Mouse (Mus musculus) embryonic facial prominence, embryonic 14.5 days (tissue): Measurements from ENCODE around the gene Scn5a. TPM values are rescaled to one million over a fixed set of nuclear protein-coding genes. Genes with fewer than 3 reads are reported as not detected.

Source experiments
- ATAC-seq: fragments of 200-750 bp; cut with Nextera tagmentation; 2 replicates; pipeline ENCODE4 v1.8.0; 2017; ENCODE audit warnings: low read depth, moderate number of reproducible peaks, moderate TSS enrichment
- DNase-seq: peaks from one replicate; pipeline ENCODE4 v3.0.0-alpha.2; 2015; ENCODE audit warnings: low spot score
- H3K27ac ChIP-seq: fragments of 300-500 bp; sonication (generic); replicated peaks from 2 replicates; pipeline ENCODE4 v1.5.1; 2014; ENCODE audit warnings: low read depth, mild to moderate bottlenecking, low read length, moderate library complexity
- H3K27me3 ChIP-seq: fragments of 300-500 bp; sonication (generic); replicated peaks from 2 replicates; pipeline ENCODE4 v1.6.1; 2014; ENCODE audit warnings: low read length; ENCODE audit not compliant: control insufficient read depth, insufficient read depth
- H3K36me3 ChIP-seq: fragments of 300-500 bp; sonication (generic); 2 replicates; pipeline ENCODE4 v1.6.1; 2014; ENCODE audit warnings: low read length, mixed read lengths; ENCODE audit not compliant: control insufficient read depth, insufficient read depth
- H3K4me1 ChIP-seq: fragments of 300-500 bp; sonication (generic); 2 replicates; pipeline ENCODE4 v1.6.1; 2014; ENCODE audit warnings: antibody characterized with exemption, low read length; ENCODE audit not compliant: control insufficient read depth, insufficient read depth
- H3K4me2 ChIP-seq: fragments of 300-500 bp; sonication (generic); 2 replicates; pipeline ENCODE4 v1.6.1; 2014; ENCODE audit warnings: low read depth, mild to moderate bottlenecking, low read length, moderate library complexity, mixed read lengths
- H3K4me3 ChIP-seq: fragments of 300-500 bp; sonication (generic); 2 replicates; pipeline ENCODE4 v1.5.1; 2014; ENCODE audit warnings: low read depth, mild to moderate bottlenecking, low read length
- H3K9ac ChIP-seq: fragments of 300-500 bp; sonication (generic); 2 replicates; pipeline ENCODE4 v1.6.1; 2014; ENCODE audit warnings: low read depth, mild to moderate bottlenecking, low read length, moderate library complexity, mixed read lengths
- H3K9me3 ChIP-seq: fragments of 300-500 bp; sonication (generic); 2 replicates; pipeline ENCODE4 v1.6.1; 2016; ENCODE audit warnings: low read length; ENCODE audit not compliant: control insufficient read depth
- WGBS: fragments of 180-500 bp; shearing (Covaris S2); extraction: QIAGEN DNeasy Blood & Tissue Kit; methylation state at CpG from one replicate; pipeline ENCODE4 v1.1.7; 2014; 5-methylcytosine and 5-hydroxymethylcytosine counted together
- polyA plus RNA-seq: library from polyadenylated mRNA; unstranded; fragments of >200 nt; fragmentation: Nextera tagmentation; extraction: Ambion mirVana; gene quantifications from 2 replicates; pipeline ENCODE4 v1.2.1, GENCODE M21; 2014

Scn5a gene
- polyA plus RNA-seq, 1 experiment from 2014 or later = 0.67 TPM

GRCm38 (mm10) chr9:119589592-119589991 lies 10.8 kb upstream of the Scn5a start:
- ATAC-seq = no peak
- H3K4me2 ChIP-seq = no peak overlapping the region
- no peaks in the 10 kb centered on the region for H3K4me1 ChIP-seq
- H3K27me3 ChIP-seq = no peaks in the 10 kb centered on the region
- H3K36me3 ChIP-seq = no peaks in the 10 kb centered on the region
- H3K27ac ChIP-seq = no peak overlapping the region
- no peak overlapping the region for H3K4me3 ChIP-seq
- WGBS = 86% methylated on average over 8 of the region's 8 CpGs
- H3K9me3 ChIP-seq = no peaks in the 10 kb centered on the region
- DNase-seq = no peak
- H3K9ac ChIP-seq = no peak overlapping the region

- 28% methylated on average over 26 of the region's 26 CpGs for WGBS
- no peak for ATAC-seq
- no peak for DNase-seq
- Histone ChIP-seq H3K9me3 (no peaks in the 10 kb centered on the region), H3K9ac (no peak overlapping the region), H3K27me3 (no peaks in the 10 kb centered on the region), H3K27ac (no peak overlapping the region), H3K4me3 (no peak overlapping the region), H3K4me1 (no peaks in the 10 kb centered on the region), H3K4me2 (peak overlapping the region; percentile 41), H3K36me3 (no peaks in the 10 kb centered on the region)
Observed at GRCm38 (mm10) chr9:119588763-119589449, 10.1 kb upstream of the Scn5a start.

- Histone ChIP-seq H3K9ac (no peak overlapping the region), H3K4me3 (no peak overlapping the region), H3K9me3 (no peaks in the 10 kb centered on the region), H3K4me2 (no peak overlapping the region), H3K27me3 (peaks cover 55% of the 10 kb centered on the region), H3K4me1 (0 out of 2 replicates have a peak, but pooled peaks cover 5% of the 10 kb centered on the region), H3K36me3 (no peaks in the 10 kb centered on the region), H3K27ac (no peak overlapping the region)
- DNase-seq = peak; percentile 73
- WGBS = 3% methylated on average over 6 of the region's 6 CpGs
- ATAC-seq = peak; percentile 48; the same call in 1 of the 2 replicates
Observed at GRCm38 (mm10) chr9:119580668-119581067, 1.9 kb upstream of the Scn5a start.

- H3K36me3 ChIP-seq = no peaks in the 10 kb centered on the region
- H3K9ac ChIP-seq = no peak overlapping the region
- no peak overlapping the region for H3K4me2 ChIP-seq
- DNase-seq = no peak
- ATAC-seq = no peak
- H3K4me3 ChIP-seq = no peak overlapping the region
- H3K27me3 ChIP-seq = peaks cover 60% of the 10 kb centered on the region
- H3K4me1 ChIP-seq = 0 out of 2 replicates have a peak, but pooled peaks cover 5% of the 10 kb centered on the region
- no peak overlapping the region for H3K27ac ChIP-seq
- 87% methylated on average over 17 of the region's 17 CpGs for WGBS
- H3K9me3 ChIP-seq = no peaks in the 10 kb centered on the region
Observed at GRCm38 (mm10) chr9:119580187-119580586, 1.4 kb upstream of the Scn5a start.

- no peaks in the 10 kb centered on the region for H3K36me3 ChIP-seq
- DNase-seq (no peak), ATAC-seq (no peak)
- 0 out of 2 replicates have a peak, but pooled peaks cover 5% of the 10 kb centered on the region for H3K4me1 ChIP-seq
- H3K27ac ChIP-seq = no peak overlapping the region
- peak overlapping the region; percentile 54 for H3K4me3 ChIP-seq
- 0% methylated on average over 11 of the region's 24 CpGs for WGBS
- peak overlapping the region; percentile 99 for H3K4me2 ChIP-seq
- H3K9me3 ChIP-seq = no peaks in the 10 kb centered on the region
- H3K27me3 ChIP-seq = peaks cover 79% of the 10 kb centered on the region
- H3K9ac ChIP-seq = peak overlapping the region; percentile 60
Observed at GRCm38 (mm10) chr9:119578311-119578635, 543 bp downstream of the Scn5a start.

- Histone ChIP-seq H3K9me3 (no peaks in the 10 kb centered on the region), H3K27ac (no peak overlapping the region), H3K4me2 (no peak overlapping the region), H3K4me3 (no peak overlapping the region), H3K9ac (no peak overlapping the region), H3K36me3 (no peaks in the 10 kb centered on the region), H3K4me1 (0 out of 2 replicates have a peak, but pooled peaks cover 5% of the 10 kb centered on the region), H3K27me3 (peaks cover 86% of the 10 kb centered on the region)
- no peak for ATAC-seq
- DNase-seq = no peak
- 64% methylated on average over 2 of the region's 2 CpGs for WGBS
Observed at GRCm38 (mm10) chr9:119576977-119577376, 1.8 kb downstream of the Scn5a start.

GRCm38 (mm10) chr9:119575732-119576131 lies 3.1 kb downstream of the Scn5a start:
- Histone ChIP-seq H3K27ac (no peak overlapping the region), H3K4me3 (no peak overlapping the region), H3K9ac (no peak overlapping the region), H3K4me2 (no peak overlapping the region), H3K27me3 (peaks cover 96% of the 10 kb centered on the region), H3K36me3 (no peaks in the 10 kb centered on the region), H3K4me1 (0 out of 2 replicates have a peak, but pooled peaks cover 5% of the 10 kb centered on the region), H3K9me3 (no peaks in the 10 kb centered on the region)
- no peak for ATAC-seq
- 49% methylated on average over 9 of the region's 9 CpGs for WGBS
- DNase-seq = no peak

- Histone ChIP-seq H3K4me2 (no peak overlapping the region), H3K4me1 (0 out of 2 replicates have a peak, but pooled peaks cover 5% of the 10 kb centered on the region), H3K36me3 (no peaks in the 10 kb centered on the region), H3K27me3 (peaks cover 93% of the 10 kb centered on the region), H3K9ac (no peak overlapping the region), H3K4me3 (no peak overlapping the region), H3K27ac (no peak overlapping the region), H3K9me3 (no peaks in the 10 kb centered on the region)
- WGBS = 77% methylated on average over 7 of the region's 7 CpGs
- ATAC-seq (no peak), DNase-seq (no peak)
Observed at GRCm38 (mm10) chr9:119574366-119574765, 4.5 kb downstream of the Scn5a start.

- H3K27ac ChIP-seq = no peak overlapping the region
- H3K4me1 ChIP-seq = no peaks in the 10 kb centered on the region
- H3K4me2 ChIP-seq = no peak overlapping the region
- DNase-seq (no peak), ATAC-seq (no peak)
- 41% methylated on average over 14 of the region's 14 CpGs for WGBS
- H3K27me3 ChIP-seq = peaks cover 81% of the 10 kb centered on the region
- no peaks in the 10 kb centered on the region for H3K9me3 ChIP-seq
- no peak overlapping the region for H3K4me3 ChIP-seq
- no peaks in the 10 kb centered on the region for H3K36me3 ChIP-seq
- H3K9ac ChIP-seq = no peak overlapping the region
Observed at GRCm38 (mm10) chr9:119573009-119573408, 5.8 kb downstream of the Scn5a start.
